ENCODE assay signal across 12 mouse cellular contexts in the genomic region with DNA sequence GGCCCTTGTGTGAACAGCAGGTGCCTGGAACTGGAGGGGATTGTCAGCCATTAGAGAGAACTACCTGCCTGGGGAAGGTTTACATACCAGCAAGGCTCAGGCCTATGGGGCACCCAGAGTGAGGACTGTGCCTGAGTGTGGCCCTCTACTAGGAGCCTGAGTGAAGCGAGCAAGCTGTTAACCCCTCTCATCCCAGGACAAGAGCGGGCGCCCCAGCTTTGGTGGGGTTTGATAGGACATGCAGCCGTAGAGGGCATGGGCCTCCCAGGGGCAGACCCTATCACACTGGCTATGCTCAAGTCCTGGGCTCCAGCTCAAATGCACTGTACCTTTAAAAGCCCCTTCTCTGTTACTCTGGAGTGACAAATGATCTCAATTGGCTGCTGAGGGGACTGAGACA. TPM values are rescaled to one million over a fixed set of nuclear protein-coding genes. Genes with fewer than 3 reads are reported as not detected.
DNase-seq lines count a peak whose midpoint lies in the region; ATAC-seq lines count a peak whose summit lies in the region.
"Had no signal": no experiment of that assay in that cellular context is flagged by ENCODE, and none has a peak within 500 bp of the region (broad histone marks: within the 10 kb centered on the region; RNA-seq: fewer than 3 reads in every experiment).

No protein-coding gene starts in this region.

- no peak for DNase-seq in heart, postnatal 10 days
- no peak for DNase-seq in neural tube, embryonic 10.5 days (ENCODE audit: extremely low spot score, low spot score)
- DNase-seq in adrenal gland, postnatal 25 days = no peak
- no peak for DNase-seq in thymus, postnatal 25 days
- DNase-seq: cerebellum, postnatal 25 days; liver; right cerebral cortex, adult 18-20 months had no signal

- H3K9ac ChIP-seq in heart, embryonic 14.5 days (ENCODE audit: low read length) = peak overlapping the region; percentile 52
- H3K9ac ChIP-seq in neural tube, embryonic 15.5 days (replicated peaks) = no peak overlapping the region
- H3K9ac ChIP-seq in hindbrain, embryonic 13.5 days = peak overlapping the region; percentile 19; the same call in 1 of the 2 replicates
- 0 out of 2 replicates have a peak overlapping the region, but pooled peaks have one; percentile 42 for H3K9ac ChIP-seq in stomach, embryonic 16.5 days (ENCODE audit: low read length)

- no peaks in the 10 kb centered on the region for H3K9me3 ChIP-seq in heart, embryonic 14.5 days (ENCODE audit: control insufficient read depth, low read length)
- no peaks in the 10 kb centered on the region for H3K9me3 ChIP-seq in neural tube, embryonic 15.5 days (replicated peaks)
- no peaks in the 10 kb centered on the region for H3K9me3 ChIP-seq in hindbrain, embryonic 13.5 days
- no peaks in the 10 kb centered on the region for H3K9me3 ChIP-seq in stomach, embryonic 16.5 days (replicated peaks; ENCODE audit: control insufficient read depth, low read length)

- H3K4me3 ChIP-seq in heart, embryonic 14.5 days (ENCODE audit: control insufficient read depth in 1 of 2, insufficient read depth in 1 of 2, low read depth in 1 of 2, low read length in 2 of 2) = no peak overlapping the region; a peak in 1 of 4 replicates
- H3K4me3 ChIP-seq in neural tube, embryonic 15.5 days (replicated peaks) = no peak overlapping the region
- H3K4me3 ChIP-seq in hindbrain, embryonic 13.5 days = no peak overlapping the region
- H3K4me3 ChIP-seq in stomach, embryonic 16.5 days (replicated peaks; ENCODE audit: low read length) = no peak overlapping the region

- peak overlapping the region; percentile 55 to 72 for H3K27ac ChIP-seq in heart, embryonic 14.5 days (replicated peaks in 1 of 2; ENCODE audit: control insufficient read depth in 1 of 2, insufficient read depth in 1 of 2, low read depth in 2 of 2, low read length in 2 of 2)
- peak overlapping the region; percentile 63; the same call in 1 of the 2 replicates for H3K27ac ChIP-seq in neural tube, embryonic 15.5 days (replicated peaks)
- H3K27ac ChIP-seq in hindbrain, embryonic 13.5 days = peak overlapping the region; percentile 1; the same call in 1 of the 2 replicates
- peak overlapping the region; percentile 35; the same call in 1 of the 2 replicates for H3K27ac ChIP-seq in stomach, embryonic 16.5 days (ENCODE audit: low read length)

- H3K27me3 ChIP-seq in heart, embryonic 14.5 days (ENCODE audit: control insufficient read depth, insufficient read depth, low read length) = no peaks in the 10 kb centered on the region
- H3K27me3 ChIP-seq in neural tube, embryonic 15.5 days (replicated peaks) = no peaks in the 10 kb centered on the region
- no peaks in the 10 kb centered on the region for H3K27me3 ChIP-seq in hindbrain, embryonic 13.5 days
- no peaks in the 10 kb centered on the region for H3K27me3 ChIP-seq in stomach, embryonic 16.5 days (ENCODE audit: control insufficient read depth, insufficient read depth, low read length)
- H3K27me3 ChIP-seq: CH12.LX had no signal

- H3K4me2 ChIP-seq in heart, embryonic 14.5 days (ENCODE audit: low read length) = peak overlapping the region; percentile 23; the same call in 1 of the 2 replicates
- H3K4me2 ChIP-seq in neural tube, embryonic 15.5 days = no peak overlapping the region
- no peak overlapping the region for H3K4me2 ChIP-seq in hindbrain, embryonic 13.5 days
- H3K4me2 ChIP-seq in stomach, embryonic 16.5 days (ENCODE audit: low read depth, low read length) = no peak overlapping the region

- no peak for ATAC-seq in heart, embryonic 14.5 days (ENCODE audit: insufficient number of reproducible peaks, insufficient read depth, low FRiP score, low read depth)
- ATAC-seq in neural tube, embryonic 15.5 days (ENCODE audit: low FRiP score) = no peak
- no peak for ATAC-seq in hindbrain, embryonic 13.5 days (ENCODE audit: low FRiP score)
- no peak for ATAC-seq in stomach, embryonic 16.5 days (ENCODE audit: insufficient read depth, low FRiP score)

- 41% methylated on average over 4 of the region's 4 CpGs for WGBS in heart, embryonic 14.5 days
- 85% methylated on average over 4 of the region's 4 CpGs for WGBS in neural tube, embryonic 15.5 days
- 73% methylated on average over 4 of the region's 4 CpGs for WGBS in hindbrain, embryonic 13.5 days
- WGBS in stomach, embryonic 16.5 days = 60% methylated on average over 4 of the region's 4 CpGs

- H3K4me1 ChIP-seq in heart, embryonic 14.5 days (ENCODE audit: control insufficient read depth in 2 of 2, insufficient read depth in 2 of 2, low read length in 2 of 2) = peaks cover 50 to 70% of the 10 kb centered on the region in 2 experiments
- peaks cover 47% of the 10 kb centered on the region for H3K4me1 ChIP-seq in neural tube, embryonic 15.5 days
- H3K4me1 ChIP-seq in hindbrain, embryonic 13.5 days (replicated peaks) = peaks cover 53% of the 10 kb centered on the region
- peaks cover 46% of the 10 kb centered on the region for H3K4me1 ChIP-seq in stomach, embryonic 16.5 days (ENCODE audit: control insufficient read depth, insufficient read depth, low read length)

- H3K36me3 ChIP-seq in heart, embryonic 14.5 days (ENCODE audit: control insufficient read depth, insufficient read depth, low read length) = peaks cover 58% of the 10 kb centered on the region
- H3K36me3 ChIP-seq in neural tube, embryonic 15.5 days = peaks cover 29% of the 10 kb centered on the region
- H3K36me3 ChIP-seq in hindbrain, embryonic 13.5 days = peaks cover 44% of the 10 kb centered on the region
- 0 out of 2 replicates have a peak, but pooled peaks cover 12% of the 10 kb centered on the region for H3K36me3 ChIP-seq in stomach, embryonic 16.5 days (ENCODE audit: control insufficient read depth, insufficient read depth, low read length)

- intact Hi-C loops in heart, postnatal 10 days (cut with DNase I) = no loop called here

RNA-seq across cellular contexts. Expression of a gene that starts 7.0 kb away (rescaled TPM):
- 68.9 and 70.3 TPM in 2 replicates for polyA plus RNA-seq in heart, embryonic 14.5 days (2014; fragmentation: Nextera tagmentation; extraction: Ambion mirVana)
- total RNA-seq in heart, postnatal 10 days (2021) = 100 to 1,000 TPM; 106 to 107 TPM
- polyA plus RNA-seq in neural tube, embryonic 15.5 days (2015; fragmentation: Nextera tagmentation; extraction: Ambion mirVana) = 68.6 and 71.0 TPM in 2 replicates
- polyA plus RNA-seq in hindbrain, embryonic 13.5 days (2015; fragmentation: Nextera tagmentation; extraction: Ambion mirVana) = 52.7 and 54.8 TPM in 2 replicates
- polyA plus RNA-seq in stomach, embryonic 16.5 days (2015; fragmentation: Nextera tagmentation; extraction: Ambion mirVana) = 73.1 and 76.6 TPM in 2 replicates
- 117 and 125 TPM in 2 replicates for total RNA-seq in adrenal gland, postnatal 25 days (2021)

RNA-seq across cellular contexts. Expression of a gene that starts 7.1 kb away (rescaled TPM):
- 11.9 and 12.8 TPM in 2 replicates for polyA plus RNA-seq in heart, embryonic 14.5 days (2014; fragmentation: Nextera tagmentation; extraction: Ambion mirVana)
- 10 to 100 TPM; 13.6 to 18.0 TPM for total RNA-seq in heart, postnatal 10 days (2021)
- polyA plus RNA-seq in neural tube, embryonic 15.5 days (2015; fragmentation: Nextera tagmentation; extraction: Ambion mirVana) = 7.1 and 8.8 TPM in 2 replicates
- polyA plus RNA-seq in hindbrain, embryonic 13.5 days (2015; fragmentation: Nextera tagmentation; extraction: Ambion mirVana) = 6.3 and 7.3 TPM in 2 replicates
- polyA plus RNA-seq in stomach, embryonic 16.5 days (2015; fragmentation: Nextera tagmentation; extraction: Ambion mirVana) = 18.3 and 18.4 TPM in 2 replicates
- 5.4 and 9.3 TPM in 2 replicates for total RNA-seq in adrenal gland, postnatal 25 days (2021)

RNA-seq across cellular contexts. Expression of a gene that starts 22.0 kb away (rescaled TPM):
- polyA plus RNA-seq in heart, embryonic 14.5 days (2014; fragmentation: Nextera tagmentation; extraction: Ambion mirVana) = 157 and 165 TPM in 2 replicates
- 100 to 1,000 TPM in 1 of 2 experiments, 10 to 100 TPM in 1; 96.6 to 125 TPM for total RNA-seq in heart, postnatal 10 days (2021)
- polyA plus RNA-seq in neural tube, embryonic 15.5 days (2015; fragmentation: Nextera tagmentation; extraction: Ambion mirVana) = 150 and 179 TPM in 2 replicates
- polyA plus RNA-seq in hindbrain, embryonic 13.5 days (2015; fragmentation: Nextera tagmentation; extraction: Ambion mirVana) = 169 and 188 TPM in 2 replicates
- polyA plus RNA-seq in stomach, embryonic 16.5 days (2015; fragmentation: Nextera tagmentation; extraction: Ambion mirVana) = 47.9 and 75.3 TPM in 2 replicates
- total RNA-seq in adrenal gland, postnatal 25 days (2021) = 81.9 and 83.4 TPM in 2 replicates

RNA-seq across cellular contexts. Expression of a gene that starts 32.7 kb away (rescaled TPM):
- polyA plus RNA-seq in heart, embryonic 14.5 days (2014; fragmentation: Nextera tagmentation; extraction: Ambion mirVana) = 11.9 TPM in 2 replicates
- total RNA-seq in heart, postnatal 10 days (2021) = 10 to 100 TPM; 24.6 to 26.1 TPM
- 31.4 and 35.5 TPM in 2 replicates for polyA plus RNA-seq in neural tube, embryonic 15.5 days (2015; fragmentation: Nextera tagmentation; extraction: Ambion mirVana)
- polyA plus RNA-seq in hindbrain, embryonic 13.5 days (2015; fragmentation: Nextera tagmentation; extraction: Ambion mirVana) = 29.1 and 30.7 TPM in 2 replicates
- 19.7 and 20.6 TPM in 2 replicates for polyA plus RNA-seq in stomach, embryonic 16.5 days (2015; fragmentation: Nextera tagmentation; extraction: Ambion mirVana)
- 36.2 and 39.7 TPM in 2 replicates for total RNA-seq in adrenal gland, postnatal 25 days (2021)

RNA-seq across cellular contexts. Expression of a gene that starts 52.3 kb away (rescaled TPM):
- 17.8 and 21.4 TPM in 2 replicates for polyA plus RNA-seq in heart, embryonic 14.5 days (2014; fragmentation: Nextera tagmentation; extraction: Ambion mirVana)
- 10 to 100 TPM; 27.6 to 34.5 TPM for total RNA-seq in heart, postnatal 10 days (2021)
- polyA plus RNA-seq in neural tube, embryonic 15.5 days (2015; fragmentation: Nextera tagmentation; extraction: Ambion mirVana) = 17.2 and 18.7 TPM in 2 replicates
- polyA plus RNA-seq in hindbrain, embryonic 13.5 days (2015; fragmentation: Nextera tagmentation; extraction: Ambion mirVana) = 21.8 and 22.5 TPM in 2 replicates
- 18.7 and 21.7 TPM in 2 replicates for polyA plus RNA-seq in stomach, embryonic 16.5 days (2015; fragmentation: Nextera tagmentation; extraction: Ambion mirVana)
- total RNA-seq in adrenal gland, postnatal 25 days (2021) = 17.1 and 23.0 TPM in 2 replicates

Comparison
In these comparisons a context has a peak if more than half of its experiments do, and no peak if none do; other contexts are left out.
1. H3K27ac ChIP-seq: peak in every context shown above with its lines; median percentile 64 in heart, embryonic 14.5 days; 63 in neural tube, embryonic 15.5 days; 35 in stomach, embryonic 16.5 days; 1 in hindbrain, embryonic 13.5 days.